Comparison of ENCODE assay signal across 9 mouse cellular contexts in genomic region chr1:88226670-88227379, GRCm38 (mm10). TPM values are rescaled to one million over a fixed set of nuclear protein-coding genes. Genes with fewer than 3 reads are reported as not detected.
DNase-seq lines count a peak whose midpoint lies in the region; ATAC-seq lines count a peak whose summit lies in the region.
"Had no signal": no experiment of that assay in that cellular context is flagged by ENCODE, and none has a peak within 500 bp of the region (broad histone marks: within the 10 kb centered on the region; RNA-seq: fewer than 3 reads in every experiment).

TSS of gene Mroh2a (plus strand) at chr1:88226986.

- no peak within 1 kb of the TSS for H3K4me3 ChIP-seq in liver, embryonic 11.5 days (ENCODE audit: low read depth, low read length)
- no peak within 1 kb of the TSS for H3K4me3 ChIP-seq in liver, embryonic 12.5 days
- H3K4me3 ChIP-seq: midbrain, embryonic 12.5 days had no signal

- H3K27ac ChIP-seq in liver, embryonic 11.5 days (ENCODE audit: low read depth, low read length) = no peak within 1 kb of the TSS
- H3K27ac ChIP-seq in liver, embryonic 12.5 days = no peak within 1 kb of the TSS
- H3K27ac ChIP-seq: midbrain, embryonic 12.5 days had no signal

- no peaks in the 10 kb centered on the region for H3K4me1 ChIP-seq in liver, embryonic 11.5 days (replicated peaks; ENCODE audit: control insufficient read depth, insufficient read depth, low read length)
- H3K4me1 ChIP-seq in liver, embryonic 12.5 days = no peaks in the 10 kb centered on the region
- H3K4me1 ChIP-seq: midbrain, embryonic 12.5 days had no signal

- no peaks in the 10 kb centered on the region for H3K27me3 ChIP-seq in liver, embryonic 11.5 days (replicated peaks; ENCODE audit: control insufficient read depth, insufficient read depth, low read length)
- no peaks in the 10 kb centered on the region for H3K27me3 ChIP-seq in liver, embryonic 12.5 days (replicated peaks)
- H3K27me3 ChIP-seq: midbrain, embryonic 12.5 days had no signal

- no peak within 1 kb of the TSS for H3K4me2 ChIP-seq in liver, embryonic 11.5 days
- no peak within 1 kb of the TSS for H3K4me2 ChIP-seq in liver, embryonic 12.5 days
- H3K4me2 ChIP-seq: midbrain, embryonic 12.5 days had no signal

- intact Hi-C loops in left cerebral cortex, postnatal 25 days (cut with DNase I) = no loop called here

- peaks cover 67% of the 10 kb centered on the region for H3K9me3 ChIP-seq in liver, embryonic 11.5 days (ENCODE audit: control insufficient read depth, low read length)
- H3K9me3 ChIP-seq in liver, embryonic 12.5 days (replicated peaks) = peaks cover 58% of the 10 kb centered on the region

- 50% methylated on average over 5 of the region's 5 CpGs for WGBS in liver, embryonic 11.5 days
- 35% methylated on average over 5 of the region's 5 CpGs for WGBS in liver, embryonic 12.5 days (ENCODE audit: insufficient replicate concordance)

- no peak for ATAC-seq in liver, embryonic 11.5 days (replicated peaks; ENCODE audit: low FRiP score)
- no peak for ATAC-seq in liver, embryonic 12.5 days
- ATAC-seq in monocyte, adult 5-6 weeks (replicated peaks; ENCODE audit: insufficient number of reproducible peaks, low FRiP score, low TSS enrichment, poor library complexity, severe bottlenecking) = 0 out of 2 replicates have a peak, but pooled peaks have one; percentile 16

- no peak within 1 kb of the TSS for H3K9ac ChIP-seq in liver, embryonic 11.5 days (ENCODE audit: low read depth, low read length)
- H3K9ac ChIP-seq in liver, embryonic 12.5 days = no peak within 1 kb of the TSS
- H3K9ac ChIP-seq: midbrain, embryonic 12.5 days had no signal

- peak; percentile 33 for DNase-seq in liver, embryonic 11.5 days (ENCODE audit: low spot score)
- peak; percentile 5 for DNase-seq in gastrocnemius, postnatal 10 days
- DNase-seq in heart, adult 8-10 months (ENCODE audit: low spot score) = peak; percentile 60
- DNase-seq in left cerebral cortex, postnatal 25 days (ENCODE audit: low spot score in 2 of 2) = no peak
- DNase-seq in cerebellum, adult 11 months = no peak
- DNase-seq: left cerebral cortex, postnatal 4 days had no signal

- no peaks in the 10 kb centered on the region for H3K36me3 ChIP-seq in liver, embryonic 11.5 days (ENCODE audit: control insufficient read depth, insufficient read depth, low read length)
- H3K36me3 ChIP-seq in liver, embryonic 12.5 days = no peaks in the 10 kb centered on the region
- H3K36me3 ChIP-seq: midbrain, embryonic 12.5 days had no signal

RNA-seq across cellular contexts. Expression of gene Mroh2a, which starts in this region (rescaled TPM):
- 1.3 and 1.5 TPM in 2 replicates for polyA plus RNA-seq in liver, embryonic 11.5 days (2014; fragmentation: Nextera tagmentation; extraction: Ambion mirVana)
- 0.46 and 0.61 TPM in 2 replicates for polyA plus RNA-seq in liver, embryonic 12.5 days (2016; fragmentation: Nextera tagmentation; extraction: Ambion mirVana)
- total RNA-seq in gastrocnemius, postnatal 10 days (2021) = under 1 TPM in 1 of 2 experiments, not detected in 1; 0.34 TPM
- total RNA-seq in heart, adult 8-10 months (2022) = under 1 TPM in 1 of 4 experiments, not detected in 3; 0.35 TPM
- 0.38 to 2.2 TPM (median 1.2 TPM) in 3 replicates for total RNA-seq in monocyte, adult 5-6 weeks (2017)
- total RNA-seq in left cerebral cortex, postnatal 25 days (2021) = under 1 TPM in 1 of 2 experiments, not detected in 1; 0.07 TPM

Comparison
In these comparisons a context has a peak if more than half of its experiments do, and no peak if none do; other contexts are left out.
1. Peak in DNase-seq in gastrocnemius, postnatal 10 days; RNA of the gene not detected or under 1 TPM.
2. Peak in DNase-seq in heart, adult 8-10 months; RNA of the gene not detected or under 1 TPM.